Mouse (Mus musculus): Measurements from ENCODE around the gene Cyp11a1.

DNA sequence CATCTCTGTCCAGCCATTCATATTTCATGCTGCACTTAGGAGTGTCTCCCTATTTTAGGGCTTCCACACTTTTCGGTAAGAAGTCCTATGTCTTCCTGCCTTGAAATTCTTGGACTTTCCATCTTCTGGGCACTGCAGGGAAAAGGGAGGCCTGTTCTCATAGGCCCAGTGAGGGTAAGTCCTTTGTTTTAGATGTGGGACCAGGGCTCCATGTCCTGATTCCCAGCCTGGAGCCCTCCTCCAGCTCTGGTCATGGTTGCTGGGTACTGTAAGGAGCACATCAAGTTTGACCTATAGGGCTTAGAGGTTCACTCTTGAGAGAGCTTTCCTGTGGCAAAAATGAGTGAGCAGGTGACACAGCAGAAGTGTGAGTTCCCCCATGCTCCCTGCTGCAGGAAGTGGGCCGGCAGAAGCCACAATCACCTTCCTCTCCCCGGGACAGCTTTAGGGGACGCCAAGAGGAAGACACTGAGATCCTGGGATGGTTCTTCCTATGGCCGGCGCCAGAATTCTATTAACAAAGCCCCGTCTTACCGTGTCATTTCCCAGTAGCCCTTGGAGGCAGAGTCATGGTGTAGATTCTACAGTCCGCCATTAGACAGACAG is 37.9 kb upstream of the Cyp11a1 start:
- TF ChIP-seq CTCF (IDR thresholded peaks at IDR 0.05; ENCODE audit: low read depth), result no peak
- no peak for TF ChIP-seq EP300 (optimal IDR thresholded peaks at IDR 0.05)

Data from stomach, postnatal 0 days (tissue).